Mouse (Mus musculus): ENCODE measurements around the gene Gnb1.
A peak's percentile ranks its signal among the peaks of the same experiment; 100 is the strongest.

- TF ChIP-seq CTCF (IDR thresholded peaks at IDR 0.05; ENCODE audit: extremely low read depth, insufficient read depth, insufficient read length, insufficient replicate concordance) (peak; percentile 50; the same call in 1 of the 2 replicates), POLR2A (IDR thresholded peaks at IDR 0.05; ENCODE audit: low read depth, low read length) (peak; percentile 43; the same call in 1 of the 2 replicates)
Measured at GRCm38 (mm10) chr4:155563400-155564231, 72.5 kb downstream of the Gnb1 start.

Measured in spleen, adult 2 months (tissue).